Mouse (Mus musculus): ENCODE data around the gene Foxk1. TPM values are rescaled to one million over a fixed set of nuclear protein-coding genes. Genes with fewer than 3 reads are reported as not detected.
A peak's percentile ranks its signal among the peaks of the same experiment; 100 is the strongest.

Foxk1 gene
- polyA plus RNA-seq, 1 experiment from 2014 or later = 8.1 TPM

- H3K27ac ChIP-seq = peak overlapping the region; percentile 87
- 23% methylated on average over 17 of the region's 17 CpGs for WGBS
- peak overlapping the region; percentile 57 for H3K4me3 ChIP-seq
- no peak for ATAC-seq (replicated peaks)
- H3K4me2 ChIP-seq = peak overlapping the region; percentile 71
- no peaks in the 10 kb centered on the region for H3K9me3 ChIP-seq
- peaks cover 41% of the 10 kb centered on the region for H3K4me1 ChIP-seq
- peak overlapping the region; percentile 46; the same call in 1 of the 2 replicates for H3K9ac ChIP-seq
- no peaks in the 10 kb centered on the region for H3K36me3 ChIP-seq (replicated peaks)
- H3K27me3 ChIP-seq (replicated peaks) = no peaks in the 10 kb centered on the region
Measured at GRCm38 (mm10) chr5:142400181-142400883, 965 bp upstream of the Foxk1 start.

GRCm38 (mm10) chr5:142401641-142402625 is 636 bp downstream of the Foxk1 start:
- peak overlapping the region; percentile 57 for H3K4me3 ChIP-seq
- no peaks in the 10 kb centered on the region for H3K9me3 ChIP-seq
- H3K4me1 ChIP-seq = peaks cover 52% of the 10 kb centered on the region
- H3K27ac ChIP-seq = peak overlapping the region; percentile 87
- peak overlapping the region; percentile 71 for H3K4me2 ChIP-seq
- ATAC-seq (replicated peaks) = peak; percentile 66
- 0 out of 2 replicates have a peak, but pooled peaks cover 3% of the 10 kb centered on the region for H3K36me3 ChIP-seq (replicated peaks)
- peak overlapping the region; percentile 75 for H3K9ac ChIP-seq
- WGBS = under 1% methylated on average over 60 of the region's 67 CpGs
- H3K27me3 ChIP-seq (replicated peaks) = no peaks in the 10 kb centered on the region

GRCm38 (mm10) chr5:142403694-142404093 is 2.4 kb downstream of the Foxk1 start:
- 76% methylated on average over 3 of the region's 3 CpGs for WGBS
- H3K27me3 ChIP-seq (replicated peaks) = no peaks in the 10 kb centered on the region
- peak overlapping the region; percentile 71 for H3K4me2 ChIP-seq
- peak overlapping the region; percentile 57; the same call in 1 of the 2 replicates for H3K4me3 ChIP-seq
- no peak for ATAC-seq (replicated peaks)
- H3K9me3 ChIP-seq = no peaks in the 10 kb centered on the region
- no peak overlapping the region for H3K27ac ChIP-seq
- H3K4me1 ChIP-seq = peaks cover 52% of the 10 kb centered on the region
- H3K36me3 ChIP-seq (replicated peaks) = 0 out of 2 replicates have a peak, but pooled peaks cover 3% of the 10 kb centered on the region
- H3K9ac ChIP-seq = no peak overlapping the region

- ATAC-seq (replicated peaks) = no peak
- H3K4me1 ChIP-seq = peaks cover 56% of the 10 kb centered on the region
Measured at GRCm38 (mm10) chr5:142404307-142404706, 3.0 kb downstream of the Foxk1 start.

GRCm38 (mm10) chr5:142405426-142405825 is 4.1 kb downstream of the Foxk1 start:
- Histone ChIP-seq H3K4me1 (peaks cover 63% of the 10 kb centered on the region), H3K9ac (no peak overlapping the region), H3K4me3 (no peak overlapping the region), H3K9me3 (no peaks in the 10 kb centered on the region), H3K36me3 (replicated peaks) (0 out of 2 replicates have a peak, but pooled peaks cover 3% of the 10 kb centered on the region), H3K27ac (no peak overlapping the region), H3K4me2 (no peak overlapping the region), H3K27me3 (replicated peaks) (no peaks in the 10 kb centered on the region)
- WGBS = 72% methylated on average over 6 of the region's 6 CpGs
- no peak for ATAC-seq (replicated peaks)

More at GRCm38 (mm10) chr5:142404307-142404706, 3.0 kb downstream of the Foxk1 start:
- Histone ChIP-seq H3K4me3 (no peak overlapping the region), H3K9ac (peak overlapping the region; percentile 27; the same call in 1 of the 2 replicates), H3K27me3 (replicated peaks) (no peaks in the 10 kb centered on the region), H3K36me3 (replicated peaks) (0 out of 2 replicates have a peak, but pooled peaks cover 3% of the 10 kb centered on the region), H3K27ac (no peak overlapping the region), H3K9me3 (no peaks in the 10 kb centered on the region), H3K4me2 (peak overlapping the region; percentile 71)
- WGBS = 92% methylated on average over 1 of the region's 1 CpGs

- H3K4me3 ChIP-seq = no peak overlapping the region
- H3K4me2 ChIP-seq = no peak overlapping the region
- 0 out of 2 replicates have a peak, but pooled peaks cover 3% of the 10 kb centered on the region for H3K36me3 ChIP-seq (replicated peaks)
- H3K9ac ChIP-seq = no peak overlapping the region
- WGBS = 90% methylated on average over 7 of the region's 7 CpGs
- peaks cover 64% of the 10 kb centered on the region for H3K4me1 ChIP-seq
- H3K9me3 ChIP-seq = no peaks in the 10 kb centered on the region
- no peak for ATAC-seq (replicated peaks)
- H3K27ac ChIP-seq = no peak overlapping the region
- H3K27me3 ChIP-seq (replicated peaks) = no peaks in the 10 kb centered on the region
Measured at GRCm38 (mm10) chr5:142406401-142406800, 5.1 kb downstream of the Foxk1 start.

- Histone ChIP-seq H3K9ac (no peak overlapping the region), H3K27me3 (replicated peaks) (no peaks in the 10 kb centered on the region), H3K4me1 (peaks cover 64% of the 10 kb centered on the region), H3K27ac (no peak overlapping the region), H3K4me3 (no peak overlapping the region), H3K4me2 (no peak overlapping the region), H3K36me3 (replicated peaks) (0 out of 2 replicates have a peak, but pooled peaks cover 3% of the 10 kb centered on the region), H3K9me3 (no peaks in the 10 kb centered on the region)
- ATAC-seq (replicated peaks) = no peak
- 83% methylated on average over 11 of the region's 11 CpGs for WGBS
Measured at GRCm38 (mm10) chr5:142406937-142407336, 5.6 kb downstream of the Foxk1 start.

GRCm38 (mm10) chr5:142407381-142407780 is 6.1 kb downstream of the Foxk1 start:
- H3K9me3 ChIP-seq = no peaks in the 10 kb centered on the region
- H3K9ac ChIP-seq = no peak overlapping the region
- no peak overlapping the region for H3K4me3 ChIP-seq
- 73% methylated on average over 7 of the region's 7 CpGs for WGBS
- H3K36me3 ChIP-seq (replicated peaks) = 0 out of 2 replicates have a peak, but pooled peaks cover 3% of the 10 kb centered on the region
- no peaks in the 10 kb centered on the region for H3K27me3 ChIP-seq (replicated peaks)
- H3K4me2 ChIP-seq = no peak overlapping the region
- no peak for ATAC-seq (replicated peaks)
- no peak overlapping the region for H3K27ac ChIP-seq
- H3K4me1 ChIP-seq = peaks cover 60% of the 10 kb centered on the region

GRCm38 (mm10) chr5:142409169-142409568 is 7.9 kb downstream of the Foxk1 start:
- H3K4me1 ChIP-seq = peaks cover 50% of the 10 kb centered on the region
- WGBS = 63% methylated on average over 6 of the region's 6 CpGs
- H3K4me3 ChIP-seq = no peak overlapping the region
- ATAC-seq (replicated peaks) = no peak
- H3K27me3 ChIP-seq (replicated peaks) = no peaks in the 10 kb centered on the region
- H3K36me3 ChIP-seq (replicated peaks) = 0 out of 2 replicates have a peak, but pooled peaks cover 3% of the 10 kb centered on the region
- H3K9ac ChIP-seq = no peak overlapping the region
- H3K27ac ChIP-seq = no peak overlapping the region
- H3K9me3 ChIP-seq = no peaks in the 10 kb centered on the region
- no peak overlapping the region for H3K4me2 ChIP-seq

GRCm38 (mm10) chr5:142410348-142410747 is 9.1 kb downstream of the Foxk1 start:
- Histone ChIP-seq H3K27me3 (replicated peaks) (no peaks in the 10 kb centered on the region), H3K4me2 (no peak overlapping the region), H3K27ac (no peak overlapping the region), H3K4me1 (peaks cover 40% of the 10 kb centered on the region), H3K9me3 (no peaks in the 10 kb centered on the region), H3K9ac (no peak overlapping the region), H3K36me3 (replicated peaks) (0 out of 2 replicates have a peak, but pooled peaks cover 3% of the 10 kb centered on the region), H3K4me3 (no peak overlapping the region)
- ATAC-seq (replicated peaks) = no peak
- WGBS = 33% methylated on average over 7 of the region's 7 CpGs

- Histone ChIP-seq H3K27ac (no peak overlapping the region), H3K4me3 (no peak overlapping the region), H3K4me1 (peaks cover 37% of the 10 kb centered on the region), H3K4me2 (no peak overlapping the region), H3K36me3 (replicated peaks) (no peaks in the 10 kb centered on the region), H3K27me3 (replicated peaks) (no peaks in the 10 kb centered on the region), H3K9ac (no peak overlapping the region), H3K9me3 (no peaks in the 10 kb centered on the region)
- 58% methylated on average over 6 of the region's 6 CpGs for WGBS
- ATAC-seq (replicated peaks) = no peak
Measured at GRCm38 (mm10) chr5:142412678-142413385, 11.5 kb downstream of the Foxk1 start.
